In genomic region chr17:24479431-24479830, GRCm38 (mm10) we compare ENCODE assay signal across 8 mouse cellular contexts. TPM values are rescaled to one million over a fixed set of nuclear protein-coding genes. Genes with fewer than 3 reads are reported as not detected.
A peak's percentile ranks its signal among the peaks of the same experiment; 100 is the strongest.
DNase-seq lines count a peak whose midpoint lies in the region; ATAC-seq and TF ChIP-seq lines count a peak whose summit lies in the region.

No protein-coding gene starts in this region.

- peak overlapping the region; percentile 53; the same call in 1 of the 2 replicates for H3K4me2 ChIP-seq in forebrain, embryonic 15.5 days (replicated peaks)
- H3K4me2 ChIP-seq in liver, embryonic 14.5 days (ENCODE audit: low read depth): peak overlapping the region; percentile 88

- H3K36me3 ChIP-seq in C2C12 (ENCODE audit: control insufficient read depth, insufficient read depth): peaks cover 26% of the 10 kb centered on the region
- H3K36me3 ChIP-seq in forebrain, embryonic 15.5 days: peaks cover 29% of the 10 kb centered on the region
- H3K36me3 ChIP-seq in liver, embryonic 14.5 days (replicated peaks; ENCODE audit: control insufficient read depth, insufficient read depth, low read depth): peaks cover 22% of the 10 kb centered on the region

- TF ChIP-seq CTCF in gastrocnemius, adult 2 months (IDR thresholded peaks at IDR 0.05): no peak
- no peak for TF ChIP-seq CTCF in C2C12 (IDR thresholded peaks at IDR 0.05; ENCODE audit: control insufficient read depth, insufficient read depth, insufficient read length)
- no peak for TF ChIP-seq CTCF in liver, embryonic 14.5 days (IDR thresholded peaks at IDR 0.05; ENCODE audit: low read depth)

- no peaks in the 10 kb centered on the region for H3K27me3 ChIP-seq in C2C12 (ENCODE audit: control insufficient read depth, insufficient read depth, insufficient read length)
- H3K27me3 ChIP-seq in forebrain, embryonic 15.5 days: no peaks in the 10 kb centered on the region
- no peaks in the 10 kb centered on the region for H3K27me3 ChIP-seq in liver, embryonic 14.5 days (ENCODE audit: control insufficient read depth, insufficient read depth, low read length)

- peaks cover 3% of the 10 kb centered on the region for H3K79me3 ChIP-seq in C2C12 (ENCODE audit: low read depth)

- intact Hi-C loops in gastrocnemius, adult 2 months (cut with DNase I): no loop called here

- DNase-seq in gastrocnemius, adult 2 months: no peak
- no peak for DNase-seq in gastrocnemius, adult 18-20 months (ENCODE audit: low spot score)
- no peak for DNase-seq in liver, embryonic 14.5 days (ENCODE audit: low read depth in 3 of 3, low spot score in 3 of 3)
- DNase-seq in T-cell, adult 2 months (ENCODE audit: low spot score): no peak
- DNase-seq in urinary bladder, postnatal 10 days (ENCODE audit: low spot score): no peak
- no peak for DNase-seq in natural killer cell, adult 2 months (ENCODE audit: low spot score in 2 of 2)

- peaks cover 15% of the 10 kb centered on the region for H3K4me1 ChIP-seq in forebrain, embryonic 15.5 days
- H3K4me1 ChIP-seq in liver, embryonic 14.5 days (replicated peaks; ENCODE audit: control insufficient read depth in 2 of 2, insufficient read depth in 2 of 2, low read length in 1 of 2): peaks cover 3 to 15% of the 10 kb centered on the region in 2 experiments; a peak in 3 of 4 replicates

- peak overlapping the region; percentile 99 for H3K27ac ChIP-seq in gastrocnemius, adult 2 months
- no peak overlapping the region for H3K27ac ChIP-seq in forebrain, embryonic 15.5 days (replicated peaks)
- H3K27ac ChIP-seq in liver, embryonic 14.5 days: peak overlapping the region; percentile 57

- peak overlapping the region; percentile 76 for H3K4me3 ChIP-seq in gastrocnemius, adult 2 months
- H3K4me3 ChIP-seq in C2C12 (ENCODE audit: insufficient read depth, poor library complexity, severe bottlenecking): peak overlapping the region; percentile 49
- H3K4me3 ChIP-seq in forebrain, embryonic 15.5 days: peak overlapping the region; percentile 90
- peak overlapping the region; percentile 14 to 72; a peak in 3 of 4 replicates for H3K4me3 ChIP-seq in liver, embryonic 14.5 days (ENCODE audit: insufficient read depth in 1 of 2, low read depth in 2 of 2, low read length in 2 of 2)

- H3K9ac ChIP-seq in forebrain, embryonic 15.5 days (replicated peaks): no peak overlapping the region
- peak overlapping the region; percentile 63 for H3K9ac ChIP-seq in liver, embryonic 14.5 days (replicated peaks)

- H3K79me2 ChIP-seq in C2C12 (ENCODE audit: control insufficient read depth, insufficient read depth): peaks cover 13% of the 10 kb centered on the region

- H3K9me3 ChIP-seq in forebrain, embryonic 15.5 days: no peaks in the 10 kb centered on the region
- H3K9me3 ChIP-seq in liver, embryonic 14.5 days (ENCODE audit: control insufficient read depth, low read length): no peaks in the 10 kb centered on the region

- no peak for ATAC-seq in forebrain, embryonic 15.5 days (replicated peaks)
- ATAC-seq in liver, embryonic 14.5 days (ENCODE audit: insufficient read depth): no peak

- no peak overlapping the region for H3ac ChIP-seq in C2C12 (ENCODE audit: control insufficient read depth, insufficient read length, low read depth)

- 21% methylated on average over 1 of the region's 1 CpGs for WGBS in forebrain, embryonic 15.5 days
- WGBS in liver, embryonic 14.5 days (ENCODE audit: insufficient replicate concordance): 11% methylated on average over 1 of the region's 1 CpGs

- TF ChIP-seq EP300 in liver, embryonic 14.5 days (IDR thresholded peaks at IDR 0.05; ENCODE audit: low read depth): no peak

TF ChIP-seq in C2C12, 6 proteins besides CTCF, POLR2A, EP300 and RAD21:
- TF ChIP-seq MAX (IDR thresholded peaks at IDR 0.05) (no peak), MYOG (IDR thresholded peaks at IDR 0.05; ENCODE audit: control insufficient read depth, extremely low read depth, insufficient read length) (no peak), CEBPB (IDR thresholded peaks at IDR 0.05; ENCODE audit: low read depth) (no peak), MYOD1 (IDR thresholded peaks at IDR 0.05; ENCODE audit: control insufficient read depth, insufficient read length, low read depth) (no peak), FOSL1 (IDR thresholded peaks at IDR 0.05; ENCODE audit: insufficient read depth, low read length, poor library complexity, severe bottlenecking) (no peak), USF1 (IDR thresholded peaks at IDR 0.05; ENCODE audit: low read depth) (no peak)

RNA-seq across cellular contexts. Expression of gene Mlst8, which starts 0.6 kb away (rescaled TPM):
- 10 to 100 TPM; 12.1 to 14.8 TPM for total RNA-seq in gastrocnemius, adult 2 months (2021)
- 10 to 100 TPM in 1 of 2 experiments, 1 to 10 TPM in 1; 9.9 to 11.1 TPM for total RNA-seq in gastrocnemius, adult 18-20 months (2021)
- polyA plus RNA-seq in C2C12 (2012; fragmentation: generic; extraction: Trizol): 23.1 TPM
- polyA plus RNA-seq in forebrain, embryonic 15.5 days (2015; fragmentation: Nextera tagmentation; extraction: Ambion mirVana): 35.2 and 36.4 TPM in 2 replicates
- 13.5 and 18.5 TPM in 2 replicates for polyA plus RNA-seq in liver, embryonic 14.5 days (2012; rRNA removed)
- polyA plus RNA-seq in liver, embryonic 14.5 days (2014; fragmentation: Nextera tagmentation; extraction: Ambion mirVana): 9.6 and 11.2 TPM in 2 replicates

RNA-seq across cellular contexts. Expression of gene Bricd5, which starts 5.7 kb away (rescaled TPM):
- not detected for total RNA-seq in gastrocnemius, adult 2 months (2021)
- total RNA-seq in gastrocnemius, adult 18-20 months (2021): under 1 TPM in 1 of 2 experiments, not detected in 1; 0.31 TPM
- polyA plus RNA-seq in C2C12 (2012; fragmentation: generic; extraction: Trizol): 0.06 TPM
- polyA plus RNA-seq in forebrain, embryonic 15.5 days (2015; fragmentation: Nextera tagmentation; extraction: Ambion mirVana): 0.40 TPM in 1 of 2 replicates, not detected in the other
- 0.29 and 0.30 TPM in 2 replicates for polyA plus RNA-seq in liver, embryonic 14.5 days (2012; rRNA removed)
- 0.23 TPM in 1 of 2 replicates, not detected in the other for polyA plus RNA-seq in liver, embryonic 14.5 days (2014; fragmentation: Nextera tagmentation; extraction: Ambion mirVana)

RNA-seq across cellular contexts. Expression of gene Caskin1, which starts 9.0 kb away (rescaled TPM):
- under 1 TPM in 1 of 2 experiments, not detected in 1; 0.08 TPM for total RNA-seq in gastrocnemius, adult 2 months (2021)
- total RNA-seq in gastrocnemius, adult 18-20 months (2021): under 1 TPM; 0.09 to 0.17 TPM
- polyA plus RNA-seq in C2C12 (2012; fragmentation: generic; extraction: Trizol): 0.36 TPM
- 25.6 and 26.4 TPM in 2 replicates for polyA plus RNA-seq in forebrain, embryonic 15.5 days (2015; fragmentation: Nextera tagmentation; extraction: Ambion mirVana)
- 0.09 and 0.11 TPM in 2 replicates for polyA plus RNA-seq in liver, embryonic 14.5 days (2012; rRNA removed)
- polyA plus RNA-seq in liver, embryonic 14.5 days (2014; fragmentation: Nextera tagmentation; extraction: Ambion mirVana): 0.08 TPM in 2 replicates

RNA-seq across cellular contexts. Expression of gene Pgp, which starts 9.2 kb away (rescaled TPM):
- 10 to 100 TPM; 50.8 to 56.3 TPM for total RNA-seq in gastrocnemius, adult 2 months (2021)
- total RNA-seq in gastrocnemius, adult 18-20 months (2021): 10 to 100 TPM; 47.6 to 52.1 TPM
- 56.7 TPM for polyA plus RNA-seq in C2C12 (2012; fragmentation: generic; extraction: Trizol)
- polyA plus RNA-seq in forebrain, embryonic 15.5 days (2015; fragmentation: Nextera tagmentation; extraction: Ambion mirVana): 51.0 and 54.0 TPM in 2 replicates
- polyA plus RNA-seq in liver, embryonic 14.5 days (2012; rRNA removed): 37.9 and 38.2 TPM in 2 replicates
- 70.4 and 76.7 TPM in 2 replicates for polyA plus RNA-seq in liver, embryonic 14.5 days (2014; fragmentation: Nextera tagmentation; extraction: Ambion mirVana)

RNA-seq across cellular contexts. Expression of gene E4f1, which starts 9.3 kb away (rescaled TPM):
- 10 to 100 TPM; 11.4 to 16.5 TPM for total RNA-seq in gastrocnemius, adult 2 months (2021)
- total RNA-seq in gastrocnemius, adult 18-20 months (2021): 10 to 100 TPM; 10.8 TPM
- polyA plus RNA-seq in C2C12 (2012; fragmentation: generic; extraction: Trizol): 13.1 TPM
- polyA plus RNA-seq in forebrain, embryonic 15.5 days (2015; fragmentation: Nextera tagmentation; extraction: Ambion mirVana): 44.0 and 44.9 TPM in 2 replicates
- polyA plus RNA-seq in liver, embryonic 14.5 days (2012; rRNA removed): 17.1 and 19.9 TPM in 2 replicates
- polyA plus RNA-seq in liver, embryonic 14.5 days (2014; fragmentation: Nextera tagmentation; extraction: Ambion mirVana): 4.5 and 5.0 TPM in 2 replicates

Comparison
In these comparisons a context has a peak if more than half of its experiments do, and no peak if none do; other contexts are left out.
1. RNA of gene Caskin1, which starts 9.0 kb away (polyA plus RNA-seq): 25.6 to 26.4 TPM in forebrain, embryonic 15.5 days; 0.36 TPM in C2C12 (single experiment) and 0.08 to 0.11 TPM in liver, embryonic 14.5 days; every median in the first group is over 10 times any median in the second.
2. Peak in every context shown above with its lines, with median percentiles within 50 percentile points of each other: H3K4me3 ChIP-seq.